Mouse (Mus musculus) intestine, postnatal 0 days (tissue): Measurements from ENCODE around the gene Sfxn3. TPM values are rescaled to one million over a fixed set of nuclear protein-coding genes. Genes with fewer than 3 reads are reported as not detected.

Source experiments
- ATAC-seq: fragments of 200-750 bp; cut with Nextera tagmentation; 2 replicates; pipeline ENCODE4 v1.8.0; 2017; ENCODE audit warnings: mild to moderate bottlenecking, moderate TSS enrichment, moderate library complexity
- H3K27ac ChIP-seq: fragments of 300-500 bp; sonication (generic); 2 replicates; pipeline ENCODE4 v1.5.1; 2014; ENCODE audit warnings: mild to moderate bottlenecking, low read depth, low read length, moderate library complexity
- H3K27me3 ChIP-seq: fragments of 300-500 bp; sonication (generic); replicated peaks from 2 replicates; pipeline ENCODE4 v1.6.1; 2014; ENCODE audit warnings: low read length, mixed read lengths; ENCODE audit not compliant: control insufficient read depth, insufficient read depth
- H3K36me3 ChIP-seq: fragments of 300-500 bp; sonication (generic); 2 replicates; pipeline ENCODE4 v1.6.1; 2014; ENCODE audit warnings: mild to moderate bottlenecking, moderate library complexity; ENCODE audit not compliant: control insufficient read depth, insufficient read depth
- H3K4me1 ChIP-seq: fragments of 300-500 bp; sonication (generic); replicated peaks from 2 replicates; pipeline ENCODE4 v1.6.1; 2014; ENCODE audit warnings: antibody characterized with exemption, low read length, mixed read lengths; ENCODE audit not compliant: control insufficient read depth, insufficient read depth
- H3K4me2 ChIP-seq: fragments of 300-500 bp; sonication (generic); replicated peaks from 2 replicates; pipeline ENCODE4 v1.6.1; 2014; ENCODE audit warnings: low read depth, mild to moderate bottlenecking, moderate library complexity
- H3K4me3 ChIP-seq: fragments of 300-500 bp; sonication (generic); 2 replicates; pipeline ENCODE4 v1.5.1; 2014; ENCODE audit warnings: low read depth, low read length
- H3K9ac ChIP-seq: fragments of 300-500 bp; sonication (generic); 2 replicates; pipeline ENCODE4 v1.6.1; 2014; ENCODE audit warnings: mild to moderate bottlenecking, low read depth, low read length
- H3K9me3 ChIP-seq: fragments of 300-500 bp; sonication (generic); 2 replicates; pipeline ENCODE4 v1.6.1; 2016; ENCODE audit warnings: mixed run types; ENCODE audit not compliant: control insufficient read depth
- CTCF ChIP-seq: sonication (generic); IDR thresholded peaks from 2 replicates; pipeline ENCODE4 v1.5.1; 2016; ENCODE audit warnings: low read depth, mild to moderate bottlenecking, control low read depth, antibody characterized with exemption, moderate library complexity
- WGBS: fragments of 180-500 bp; shearing (Covaris S2); extraction: QIAGEN DNeasy Blood & Tissue Kit; methylation state at CpG from one replicate; pipeline ENCODE4 v1.1.7; 2014; 5-methylcytosine and 5-hydroxymethylcytosine counted together
- polyA plus RNA-seq: library from polyadenylated mRNA; unstranded; fragments of >200 nt; fragmentation: Nextera tagmentation; extraction: Ambion mirVana; gene quantifications from 2 replicates; pipeline ENCODE4 v1.2.1, GENCODE M21; 2015

Gene Sfxn3
- polyA plus RNA-seq, 1 experiment from 2014 or later = 17.5 TPM

- Histone ChIP-seq H3K27me3 (peaks cover 46% of the 10 kb centered on the region), H3K36me3 (no peaks in the 10 kb centered on the region), H3K4me2 (peak overlapping the region; percentile 92), H3K9me3 (no peaks in the 10 kb centered on the region), H3K4me3 (peak overlapping the region; percentile 47), H3K4me1 (peaks cover 4% of the 10 kb centered on the region; the same call in 1 of the 2 replicates), H3K9ac (no peak overlapping the region), H3K27ac (no peak overlapping the region)
- no peak for TF ChIP-seq CTCF
- ATAC-seq = no peak
- 14% methylated on average over 16 of the region's 17 CpGs for WGBS
Measured at GRCm38 (mm10) chr19:45076036-45076575, 28.8 kb downstream of the Sfxn3 start.

GRCm38 (mm10) chr19:45076586-45077510 lies 29.5 kb downstream of the Sfxn3 start:
- Histone ChIP-seq H3K9me3 (no peaks in the 10 kb centered on the region), H3K9ac (no peak overlapping the region), H3K27me3 (peaks cover 47% of the 10 kb centered on the region), H3K4me1 (peaks cover 4% of the 10 kb centered on the region; the same call in 1 of the 2 replicates), H3K4me3 (peak overlapping the region; percentile 47), H3K27ac (no peak overlapping the region), H3K4me2 (peak overlapping the region; percentile 92), H3K36me3 (no peaks in the 10 kb centered on the region)
- 2% methylated on average over 62 of the region's 62 CpGs for WGBS
- peak; percentile 79 for TF ChIP-seq CTCF
- no peak for ATAC-seq

GRCm38 (mm10) chr19:45077742-45078645 lies 30.7 kb downstream of the Sfxn3 start:
- 11% methylated on average over 20 of the region's 20 CpGs for WGBS
- Histone ChIP-seq H3K9ac (no peak overlapping the region), H3K27me3 (peaks cover 52% of the 10 kb centered on the region)

GRCm38 (mm10) chr19:45078971-45079764 lies 31.9 kb downstream of the Sfxn3 start:
- Histone ChIP-seq H3K4me1 (peaks cover 4% of the 10 kb centered on the region; the same call in 1 of the 2 replicates), H3K9me3 (no peaks in the 10 kb centered on the region), H3K4me2 (peak overlapping the region; percentile 60), H3K9ac (no peak overlapping the region), H3K27ac (no peak overlapping the region), H3K27me3 (peaks cover 56% of the 10 kb centered on the region), H3K36me3 (no peaks in the 10 kb centered on the region), H3K4me3 (peak overlapping the region; percentile 32)
- 12% methylated on average over 17 of the region's 17 CpGs for WGBS
- ATAC-seq = no peak
- TF ChIP-seq CTCF = peak; percentile 67

More at GRCm38 (mm10) chr19:45077742-45078645, 30.7 kb downstream of the Sfxn3 start:
- H3K36me3 ChIP-seq = no peaks in the 10 kb centered on the region
- no peaks in the 10 kb centered on the region for H3K9me3 ChIP-seq
- no peak overlapping the region for H3K4me3 ChIP-seq
- no peak overlapping the region for H3K4me2 ChIP-seq
- H3K4me1 ChIP-seq = peaks cover 4% of the 10 kb centered on the region; the same call in 1 of the 2 replicates
- no peak for ATAC-seq
- TF ChIP-seq CTCF = no peak
- no peak overlapping the region for H3K27ac ChIP-seq

- WGBS = 1% methylated on average over 45 of the region's 45 CpGs
- H3K4me1 ChIP-seq = peaks cover 4% of the 10 kb centered on the region; the same call in 1 of the 2 replicates
Measured at GRCm38 (mm10) chr19:45079769-45080515, 32.6 kb downstream of the Sfxn3 start.

More at GRCm38 (mm10) chr19:45079769-45080515, 32.6 kb downstream of the Sfxn3 start:
- H3K4me3 ChIP-seq = peak overlapping the region; percentile 32
- H3K9ac ChIP-seq = peak overlapping the region; percentile 8; the same call in 1 of the 2 replicates
- no peak overlapping the region for H3K27ac ChIP-seq
- no peak for ATAC-seq
- H3K27me3 ChIP-seq = peaks cover 56% of the 10 kb centered on the region
- no peaks in the 10 kb centered on the region for H3K9me3 ChIP-seq
- H3K4me2 ChIP-seq = peak overlapping the region; percentile 60
- H3K36me3 ChIP-seq = no peaks in the 10 kb centered on the region
- TF ChIP-seq CTCF = no peak
